Mouse (Mus musculus) lung, adult 18-20 months (tissue): Measurements from ENCODE around the gene Arid3a.

ENCODE experiments used
- DNase-seq, 2 experiments: peaks; one replicate each; pipeline ENCODE4 v3.0.0; 2022; ENCODE audit warnings: mixed read lengths in 2 of 2

Gene Arid3a

GRCm38 (mm10) chr10:79997819-79998218, 71.0 kb downstream of the Arid3a start:
- no peak for DNase-seq

GRCm38 (mm10) chr10:80001945-80002344, 75.1 kb downstream of the Arid3a start:
- no peak for DNase-seq

- DNase-seq: no peak
Measured at GRCm38 (mm10) chr10:80002829-80003228, 76.0 kb downstream of the Arid3a start.

DNA sequence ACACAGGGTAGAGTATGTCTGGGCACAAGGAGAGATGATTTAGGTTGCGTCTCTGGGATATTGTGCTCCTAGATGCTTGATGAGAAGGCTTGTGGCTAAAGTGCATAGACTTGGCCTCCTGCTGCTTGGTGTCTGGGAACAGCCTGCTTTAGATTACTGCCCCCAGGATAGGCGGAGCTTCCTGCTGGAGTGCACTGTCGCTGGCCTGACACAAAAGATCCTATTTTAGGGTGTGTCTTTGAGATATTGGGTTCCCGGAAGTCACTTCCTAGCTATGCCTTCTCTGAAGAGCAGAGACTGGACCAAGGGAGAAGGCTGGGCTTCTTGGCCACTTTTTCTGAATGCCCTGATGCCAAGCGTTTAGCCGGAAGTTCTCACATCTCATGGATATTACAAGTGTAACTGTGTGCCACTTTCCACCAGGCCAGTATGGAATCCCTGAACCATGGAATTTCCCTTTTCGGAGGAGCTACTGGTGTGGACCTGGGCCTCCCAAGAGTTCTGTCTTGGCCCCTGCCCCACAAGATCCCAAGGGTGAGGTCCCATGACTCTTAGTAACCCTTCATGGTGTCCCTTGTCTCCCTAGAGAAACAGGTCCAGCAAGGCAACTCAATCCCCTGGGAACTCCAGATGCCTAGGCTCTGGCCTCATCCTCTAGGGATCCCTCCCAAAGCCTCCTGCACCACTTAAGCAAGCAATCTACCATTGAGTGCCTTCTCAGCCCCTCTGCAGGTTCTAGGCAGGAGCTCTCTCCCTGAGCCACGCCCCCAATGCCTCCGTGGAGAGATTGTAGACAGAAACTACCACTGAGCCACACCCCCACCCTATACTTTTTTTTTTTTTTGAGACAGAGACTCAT, 76.8 kb downstream of the Arid3a start:
- DNase-seq: peak in 1 of 2 experiments; percentile 52

GRCm38 (mm10) chr10:80004233-80004705, 77.4 kb downstream of the Arid3a start:
- no peak for DNase-seq
